Mouse (Mus musculus) CD4-positive helper T cell, adult 2 months (primary cell): ENCODE measurements at regions not wholly inside any gene's neighbourhood (a gene's known extent, or its start where the extent isn't known, plus 50 kb on each side); places are given as distances from the start of the nearest gene placed in this dataset.

Experiments used
- DNase-seq: peaks from one replicate; pipeline ENCODE4 v3.0.0-alpha.2; 2012; ENCODE audit warnings: low read depth, missing footprints, low spot score

DNA sequence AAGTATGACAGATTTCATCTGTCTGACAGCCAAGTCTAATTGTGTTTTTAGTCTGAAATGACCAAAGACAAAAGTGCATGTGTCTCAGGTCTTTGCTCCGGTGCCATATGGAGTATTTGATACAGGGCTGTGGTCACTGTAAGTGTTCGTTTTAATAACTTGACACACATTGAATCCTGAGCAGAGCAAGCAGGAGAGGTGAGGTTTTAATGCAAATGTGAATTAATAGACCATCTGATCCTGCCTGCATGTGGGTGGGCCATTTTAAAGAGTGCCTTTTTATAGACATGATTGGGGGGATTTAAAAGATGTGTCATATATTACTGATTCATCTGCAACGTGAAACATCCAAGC, 291.2 kb upstream of the Noct start:
- DNase-seq, result no peak

- no peak for DNase-seq
These were observed 284.6 kb upstream of the Noct start for GRCm38 (mm10) chr3:50939602-50940001.

- no peak for DNase-seq
These were observed 283.6 kb upstream of the Noct start for GRCm38 (mm10) chr3:50940656-50941055.

- no peak for DNase-seq
These were observed 270.8 kb upstream of the Noct start for GRCm38 (mm10) chr3:50953456-50953855.

DNA sequence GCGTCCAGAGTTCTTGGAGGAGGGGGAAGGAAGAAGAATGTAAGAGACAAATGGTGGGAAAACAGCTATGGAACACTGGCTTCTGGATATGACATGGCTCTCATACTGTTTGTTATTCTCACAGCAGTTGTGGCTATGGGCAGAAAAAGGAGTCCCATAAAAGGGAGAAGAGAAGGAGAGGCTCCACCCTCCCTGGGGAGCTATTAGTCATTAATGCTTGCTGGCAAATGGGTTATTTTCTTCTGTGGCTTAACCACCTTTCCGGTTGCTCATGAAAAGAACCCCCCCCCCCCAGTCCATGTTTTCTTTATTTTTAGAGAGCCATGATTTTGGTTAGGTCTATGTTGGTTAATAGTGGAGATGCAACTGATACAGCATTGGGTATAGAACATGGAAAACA, 253.9 kb upstream of the Noct start:
- DNase-seq, result no peak

- no peak for DNase-seq
These were observed 251.2 kb upstream of the Noct start for GRCm38 (mm10) chr3:50973081-50973480.

DNA sequence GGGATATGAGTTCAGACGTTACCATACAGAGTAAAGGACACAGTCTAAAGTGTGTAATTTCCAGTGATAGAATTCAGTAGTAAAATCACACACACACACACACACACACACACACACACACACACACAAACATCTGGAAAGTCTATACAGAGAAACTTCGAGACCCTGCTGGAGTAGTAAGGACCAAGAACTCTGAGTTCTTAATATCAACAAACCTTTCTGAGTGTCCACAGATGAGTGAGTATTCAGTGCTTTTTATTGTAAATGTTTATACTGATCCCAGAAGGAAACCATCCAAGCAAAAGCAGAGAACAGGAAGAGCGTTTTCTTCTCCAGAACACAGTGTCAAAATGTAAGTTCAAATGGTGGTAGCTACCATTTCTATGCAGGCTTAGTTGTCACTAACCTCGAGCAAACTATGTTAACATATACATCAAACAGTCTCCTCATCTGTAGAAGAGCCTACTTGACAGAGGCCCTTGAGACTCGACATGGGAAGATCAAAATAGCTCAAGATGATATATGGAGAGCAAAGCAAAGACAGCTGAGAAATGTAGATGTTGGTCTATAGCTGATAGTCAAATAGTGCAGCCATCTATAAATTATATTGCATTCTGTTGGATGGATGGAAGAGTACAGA, 248.0 kb upstream of the Noct start:
- no peak for DNase-seq

DNA sequence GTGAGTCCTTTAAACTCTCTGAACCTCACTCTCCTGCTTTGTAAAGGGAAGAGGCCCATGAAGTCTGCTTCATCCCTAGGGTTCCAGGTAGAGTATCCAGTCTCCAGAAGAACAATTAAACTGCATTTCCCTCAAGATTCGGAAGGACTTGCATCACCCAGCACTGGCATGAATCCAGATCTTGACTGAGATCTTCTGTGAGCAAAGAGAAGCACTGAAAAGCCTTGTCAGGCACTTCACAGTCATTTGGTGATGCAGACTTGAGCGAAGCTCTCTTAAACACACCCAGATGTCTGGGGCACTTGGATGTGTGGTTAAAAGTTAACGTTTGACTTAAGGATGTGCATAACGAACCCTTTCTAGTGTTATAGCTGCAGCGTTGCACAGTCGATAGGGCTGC, 247.4 kb upstream of the Noct start:
- no peak for DNase-seq

GRCm38 (mm10) chr3:50978636-50979035, 245.6 kb upstream of the Noct start:
- DNase-seq, result no peak

DNA sequence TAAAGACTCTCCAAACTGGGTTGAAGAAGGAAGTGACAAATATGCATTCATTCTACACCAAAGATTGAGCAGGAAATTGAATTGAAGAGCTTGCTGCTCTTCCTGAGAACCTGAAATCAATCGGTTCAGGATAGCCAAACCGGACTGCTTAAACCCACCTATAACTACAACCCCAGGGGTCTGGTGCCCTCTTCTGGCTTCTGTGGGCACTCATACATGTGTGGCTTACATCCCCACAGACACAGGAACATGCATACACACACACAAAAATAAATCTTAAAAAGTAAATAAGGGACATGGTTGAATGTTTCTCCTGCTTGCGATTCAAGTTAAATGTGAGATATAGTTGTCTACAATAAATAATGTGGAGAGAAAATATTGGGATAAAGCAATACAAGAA, 244.7 kb upstream of the Noct start:
- no peak for DNase-seq

GRCm38 (mm10) chr3:50981751-50982150, 242.5 kb upstream of the Noct start:
- no peak for DNase-seq

- no peak for DNase-seq
These were observed 241.6 kb upstream of the Noct start for GRCm38 (mm10) chr3:50982649-50983048.

GRCm38 (mm10) chr3:50983126-50983525, 241.1 kb upstream of the Noct start:
- DNase-seq, result no peak

- DNase-seq, result no peak
These were observed 240.1 kb upstream of the Noct start for GRCm38 (mm10) chr3:50983962-50984765.

- no peak for DNase-seq
These were observed 236.4 kb upstream of the Noct start for GRCm38 (mm10) chr3:50987821-50988220.

DNA sequence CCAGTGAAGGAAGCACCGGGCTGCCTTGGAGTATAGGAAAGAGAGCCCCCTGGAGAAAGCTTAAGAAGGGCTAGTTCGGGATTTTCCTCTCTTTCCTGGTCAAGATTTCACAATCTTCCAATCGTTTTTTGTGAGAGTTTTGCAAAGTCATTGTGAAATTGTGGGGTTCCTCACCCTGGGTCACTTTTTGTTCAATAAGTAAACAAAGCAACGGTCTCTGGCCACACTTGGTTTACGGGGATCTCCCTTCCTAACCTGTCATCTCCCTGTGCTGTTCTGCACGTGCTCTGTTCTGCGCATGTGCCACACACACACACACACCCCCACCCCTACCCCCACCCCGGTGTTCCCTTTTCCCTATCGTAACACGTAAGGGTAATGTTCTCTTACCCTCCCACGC, 233.4 kb upstream of the Noct start:
- DNase-seq, result no peak

- no peak for DNase-seq
These were observed 231.5 kb upstream of the Noct start for GRCm38 (mm10) chr3:50992581-50993313.

DNA sequence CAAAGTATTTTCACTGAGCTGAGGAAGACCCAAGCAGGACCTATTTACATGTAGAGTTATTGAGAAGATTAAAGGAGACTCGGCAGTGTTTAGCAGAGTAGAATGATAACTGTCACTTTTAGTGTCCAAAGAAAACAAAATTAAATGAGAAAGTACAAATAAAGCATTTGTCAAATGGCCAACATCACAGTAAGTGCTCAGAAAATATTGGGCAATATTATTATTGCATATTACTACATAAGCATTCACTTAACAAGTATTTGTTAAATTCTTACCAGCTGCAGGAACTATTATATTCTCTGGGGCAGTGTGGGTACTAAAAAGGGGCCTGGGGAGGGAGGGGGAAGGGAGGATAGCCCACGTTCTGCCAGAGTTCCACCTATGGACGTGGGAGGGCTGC, 224.5 kb upstream of the Noct start:
- no peak for DNase-seq

GRCm38 (mm10) chr3:51000938-51001337, 223.3 kb upstream of the Noct start:
- DNase-seq, result no peak

DNA sequence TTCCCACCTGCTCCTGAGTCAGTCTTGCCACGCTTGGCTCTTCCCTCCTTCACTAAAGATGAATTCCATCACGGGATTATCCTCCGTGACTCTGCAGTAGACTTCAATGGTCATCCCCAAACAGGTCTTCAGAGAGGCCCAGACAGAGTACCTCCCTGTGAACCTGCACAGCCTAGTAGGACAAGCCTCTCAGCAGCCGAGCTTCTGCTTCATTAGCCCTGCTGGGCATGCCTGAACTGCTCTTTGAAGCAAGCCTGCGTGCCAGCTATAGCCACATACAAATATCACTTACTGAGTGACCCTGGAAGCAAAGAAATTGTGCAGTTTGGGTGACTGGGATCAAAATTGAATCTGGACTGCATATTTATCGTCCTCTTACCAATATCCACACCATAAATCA, 221.6 kb upstream of the Noct start:
- DNase-seq, result no peak

GRCm38 (mm10) chr3:51003506-51004170, 220.6 kb upstream of the Noct start:
- DNase-seq, result no peak

- DNase-seq, result no peak
These were observed 220.0 kb upstream of the Noct start for GRCm38 (mm10) chr3:51004216-51004615.
